Mouse (Mus musculus): ENCODE data around the gene Htra1.

Gene Htra1

DNA sequence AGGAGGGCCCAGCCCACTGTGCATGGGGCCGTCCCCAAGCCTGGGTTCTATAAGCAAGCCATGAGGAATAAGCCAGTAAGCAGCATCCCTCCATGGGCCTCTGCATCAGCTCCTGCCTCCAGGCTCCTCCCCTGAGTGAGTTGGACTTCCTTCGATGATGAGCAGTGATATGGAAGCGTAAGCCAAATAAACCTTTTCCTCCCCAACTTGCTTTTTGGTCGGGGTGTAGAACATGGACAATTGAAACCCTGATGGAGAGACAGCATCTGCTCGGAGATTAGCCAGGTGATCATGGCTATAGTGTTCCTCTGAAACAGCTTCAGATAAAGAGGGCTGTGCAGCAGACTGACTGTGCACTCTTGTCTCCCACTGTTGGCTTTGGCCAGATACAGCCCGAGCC is 32.0 kb downstream of the Htra1 start:
- no peak for DNase-seq

DNA sequence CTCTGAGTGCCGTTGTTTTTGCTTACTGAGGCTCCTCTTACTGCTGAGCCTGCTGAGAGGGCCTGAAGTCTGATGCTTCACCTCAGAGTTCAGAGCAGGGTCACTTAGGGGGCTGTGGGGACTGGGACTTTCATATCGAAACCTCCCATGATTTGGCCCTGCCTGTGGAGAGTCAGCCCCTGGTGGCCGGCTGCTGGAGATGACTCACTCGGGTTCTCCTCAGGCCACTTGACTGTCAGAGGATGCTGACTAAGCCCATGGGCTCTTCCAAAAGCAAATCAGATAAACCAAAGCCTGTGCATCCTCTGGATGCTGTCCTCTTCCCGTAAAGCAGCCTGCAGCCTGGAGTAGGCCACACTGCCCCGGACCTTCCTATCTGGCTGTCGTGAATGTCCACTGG is 32.6 kb downstream of the Htra1 start:
- no peak for DNase-seq

DNA sequence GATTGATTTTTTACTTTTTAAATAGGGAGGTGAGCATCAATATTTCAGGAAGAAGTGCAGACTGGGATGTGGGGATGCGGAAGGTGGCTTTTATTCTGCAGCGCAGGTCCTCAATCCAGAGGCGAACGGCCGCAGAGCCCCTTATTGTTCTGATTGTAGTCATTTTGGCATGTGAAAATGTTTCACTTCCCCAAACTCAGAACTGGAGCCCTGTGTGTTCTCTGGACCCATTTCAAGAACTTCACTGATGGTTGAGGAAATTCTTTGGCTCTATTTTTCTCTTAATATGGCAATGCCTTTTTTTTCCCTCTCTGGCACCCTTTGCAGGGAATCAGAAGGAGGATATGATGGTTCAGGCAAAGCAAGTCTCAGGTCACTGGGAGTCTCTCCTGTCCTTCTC is 33.2 kb downstream of the Htra1 start:
- no peak for DNase-seq

DNA sequence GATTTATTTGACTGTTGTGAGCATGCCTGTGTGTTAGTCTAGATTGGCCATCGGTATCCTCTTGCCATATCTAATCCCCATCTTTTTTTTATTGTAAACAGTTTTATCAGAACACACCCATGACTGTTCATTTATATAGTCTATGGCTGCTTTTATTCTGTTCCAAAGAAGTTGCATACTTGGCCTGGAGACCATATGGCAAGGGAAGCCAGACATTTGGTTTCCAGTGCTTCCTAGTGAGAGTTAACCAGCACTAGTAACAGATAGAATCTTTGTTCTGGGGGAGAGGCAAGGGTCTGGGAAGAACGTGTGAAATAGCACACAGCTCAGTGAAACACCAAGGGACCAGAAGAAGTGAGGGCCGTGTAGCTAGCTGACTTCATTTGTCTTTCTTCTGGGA is 33.6 kb downstream of the Htra1 start:
- no peak for DNase-seq

DNA sequence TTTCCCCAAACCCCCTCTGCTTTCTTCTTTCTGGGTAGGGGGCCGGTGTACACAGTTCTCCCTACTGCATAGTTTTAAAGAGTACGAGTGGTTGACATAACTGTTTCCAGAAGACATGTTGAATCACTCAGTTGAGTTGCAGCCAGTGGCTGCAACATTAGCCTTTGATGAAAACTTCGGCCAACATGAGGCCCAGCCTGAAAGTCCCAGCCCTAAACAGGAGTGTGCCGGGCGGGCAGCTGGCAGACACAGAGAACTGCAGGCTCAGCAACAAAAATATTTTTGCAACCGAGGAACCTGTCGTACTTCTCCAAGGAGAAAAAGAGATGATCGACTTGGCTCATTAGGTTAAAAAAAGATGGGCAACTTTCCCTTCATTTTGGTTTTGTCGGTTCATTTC is 36.9 kb downstream of the Htra1 start:
- no peak for DNase-seq

DNA sequence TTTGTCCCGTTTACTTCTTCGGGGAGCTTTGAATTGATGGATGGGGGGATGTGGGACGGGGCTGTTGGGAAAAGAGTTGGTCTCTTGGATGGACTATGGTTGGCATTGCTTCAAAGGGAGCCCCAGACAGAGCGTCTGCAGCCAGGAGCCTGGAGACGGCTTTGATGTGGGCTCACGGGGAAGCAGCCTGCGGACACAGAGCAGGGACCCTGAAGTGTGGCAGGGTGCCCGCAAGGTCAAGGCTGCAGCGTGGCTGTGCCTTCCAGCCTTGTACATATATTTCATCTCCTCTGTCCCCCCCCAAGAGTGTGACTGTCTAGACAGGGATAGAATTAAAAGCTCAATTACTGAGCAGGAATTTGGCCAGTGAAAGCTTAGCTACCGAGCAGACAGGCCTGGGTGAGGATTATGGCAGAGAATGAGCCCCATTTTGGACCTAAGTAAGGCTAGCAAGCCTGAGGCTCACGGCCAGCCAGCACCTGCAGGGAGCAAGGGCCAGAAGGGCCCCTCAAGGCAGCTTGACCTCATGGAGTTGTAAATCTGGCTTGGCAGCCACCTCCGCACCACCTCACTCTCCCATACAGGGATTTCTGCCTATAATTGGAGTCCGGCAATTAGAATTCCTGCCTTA is 40.5 kb downstream of the Htra1 start:
- DNase-seq: no peak

DNA sequence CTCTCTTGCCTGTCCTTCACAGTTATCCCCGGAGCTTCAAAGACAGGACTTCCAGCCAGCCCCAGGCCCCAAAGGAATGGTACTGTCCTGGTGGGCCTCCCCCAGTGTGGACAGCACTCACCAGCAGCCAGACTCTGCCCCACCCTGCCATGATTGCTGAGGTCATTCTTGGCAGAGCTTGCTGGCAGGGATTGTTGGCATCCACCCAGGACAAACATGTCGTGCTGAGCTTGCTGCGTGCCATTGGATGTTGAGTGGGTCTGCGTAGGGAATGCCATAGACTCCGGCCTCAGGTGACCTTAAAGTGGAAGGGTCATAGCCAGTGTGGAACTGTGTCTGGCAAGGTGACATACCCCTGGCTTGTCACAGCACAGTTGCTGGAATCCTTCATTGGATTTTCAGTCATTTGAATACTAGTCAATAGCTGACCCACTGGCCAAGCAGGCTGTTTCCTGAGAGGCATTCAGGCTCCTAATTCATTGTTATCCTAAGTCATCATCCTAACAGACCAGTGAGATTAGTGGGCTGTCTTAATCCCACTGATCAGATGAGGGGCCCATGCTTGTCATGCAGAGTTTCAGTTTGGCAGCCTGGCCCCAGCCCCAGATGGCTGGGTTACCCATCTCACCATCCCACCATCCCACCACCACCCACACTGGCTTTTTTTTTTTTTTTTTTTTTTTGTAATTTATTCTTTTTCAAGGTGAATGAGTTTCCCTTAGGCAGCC is 42.0 kb downstream of the Htra1 start:
- no peak for DNase-seq

DNA sequence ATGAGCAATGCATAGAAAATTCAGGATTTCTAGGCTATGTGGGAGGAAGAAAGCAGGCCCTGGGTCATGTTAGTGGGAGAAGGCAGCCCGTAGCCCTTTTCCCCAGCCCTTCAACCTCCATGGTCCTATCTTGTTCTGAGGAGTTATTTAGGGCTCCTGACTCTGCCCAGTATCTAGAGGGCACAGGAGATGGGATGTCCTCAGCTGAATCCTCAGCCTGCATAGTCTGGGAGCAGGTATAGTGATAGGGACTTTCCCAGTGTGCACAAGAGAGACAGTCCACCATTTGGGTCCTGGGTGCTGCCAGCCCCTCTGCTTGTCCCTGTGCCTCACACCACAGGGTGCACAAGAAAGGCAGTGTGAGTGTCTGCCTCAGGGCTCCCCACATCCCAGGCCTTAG is 42.6 kb downstream of the Htra1 start:
- no peak for DNase-seq

DNA sequence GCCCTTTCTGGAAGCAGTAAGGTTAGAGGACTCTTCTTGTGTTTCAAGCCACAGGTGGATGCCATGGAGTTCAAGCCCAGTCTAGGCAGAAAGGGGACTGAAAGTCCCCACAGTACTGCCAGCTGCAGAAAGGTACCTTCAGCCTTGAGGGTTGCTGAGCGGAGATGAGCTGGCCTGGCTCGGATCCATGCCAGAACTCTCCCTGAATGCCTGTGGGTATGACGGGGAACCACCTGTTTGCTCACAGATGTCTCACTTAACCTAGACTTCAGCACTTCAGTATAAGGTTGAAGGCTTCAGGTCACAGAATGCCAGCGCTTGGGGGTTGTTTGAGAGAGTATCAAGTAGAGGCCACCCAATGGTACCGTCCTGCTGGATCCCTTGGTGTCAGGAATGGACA is 44.2 kb downstream of the Htra1 start:
- no peak for DNase-seq

DNA sequence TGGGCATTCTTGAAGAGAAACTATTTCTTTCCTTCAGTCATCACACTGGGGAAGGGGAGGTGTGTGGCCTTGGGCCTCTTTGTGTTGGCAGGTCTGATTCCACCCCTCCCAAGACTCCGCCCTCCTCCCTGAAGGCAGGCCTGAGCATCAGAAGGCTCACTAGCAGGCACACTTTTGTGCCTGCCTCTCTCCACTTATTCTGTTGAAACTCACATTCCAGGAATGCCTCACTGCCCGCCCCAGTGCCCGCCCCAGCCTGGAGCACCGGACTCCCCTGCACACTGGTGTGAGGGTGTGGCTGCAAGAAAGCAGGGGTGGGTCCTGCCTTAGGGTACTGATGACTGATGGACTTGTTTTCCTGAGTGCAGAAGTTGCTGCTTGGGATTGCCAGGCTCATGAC is 46.5 kb downstream of the Htra1 start:
- DNase-seq: peak; percentile 27 to 48

DNA sequence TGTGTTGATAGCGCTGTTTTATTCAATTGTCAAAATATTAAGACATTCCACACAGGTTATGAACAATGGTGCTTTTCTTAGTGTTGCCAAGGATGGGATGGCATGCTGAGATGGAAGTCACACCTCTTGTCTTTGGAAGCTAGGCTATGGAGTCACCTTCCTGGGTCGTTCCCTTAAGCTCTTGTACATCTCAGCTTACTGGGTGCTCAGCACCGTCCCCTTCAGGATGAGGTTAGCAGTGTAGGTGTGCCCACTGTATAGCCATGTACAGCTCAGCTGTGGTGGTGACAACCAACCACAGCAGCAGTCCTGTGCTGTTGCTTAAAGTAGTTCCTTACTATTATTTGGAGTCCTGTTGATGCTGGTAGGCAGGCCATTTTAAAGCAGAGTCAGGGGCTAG is 47.0 kb downstream of the Htra1 start:
- no peak for DNase-seq

DNA sequence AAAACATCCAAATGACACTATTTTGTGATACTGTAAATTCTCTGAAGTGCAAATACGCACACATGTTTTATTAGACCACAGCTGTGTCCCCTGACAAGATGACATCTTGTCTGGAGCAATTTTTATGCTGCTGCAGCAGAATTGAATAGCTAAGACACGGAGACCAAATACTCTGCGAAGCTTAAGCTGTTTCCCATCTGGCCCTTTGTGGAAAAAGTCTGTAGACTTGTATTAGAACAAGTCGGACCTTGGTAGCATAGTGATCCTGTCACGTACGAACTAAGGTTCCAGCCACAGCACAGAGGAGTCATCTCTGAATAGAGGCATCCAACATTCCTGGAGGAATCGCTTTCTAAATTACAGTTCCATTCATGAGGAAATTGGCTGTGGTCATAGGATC is 48.4 kb downstream of the Htra1 start:
- no peak for DNase-seq

DNA sequence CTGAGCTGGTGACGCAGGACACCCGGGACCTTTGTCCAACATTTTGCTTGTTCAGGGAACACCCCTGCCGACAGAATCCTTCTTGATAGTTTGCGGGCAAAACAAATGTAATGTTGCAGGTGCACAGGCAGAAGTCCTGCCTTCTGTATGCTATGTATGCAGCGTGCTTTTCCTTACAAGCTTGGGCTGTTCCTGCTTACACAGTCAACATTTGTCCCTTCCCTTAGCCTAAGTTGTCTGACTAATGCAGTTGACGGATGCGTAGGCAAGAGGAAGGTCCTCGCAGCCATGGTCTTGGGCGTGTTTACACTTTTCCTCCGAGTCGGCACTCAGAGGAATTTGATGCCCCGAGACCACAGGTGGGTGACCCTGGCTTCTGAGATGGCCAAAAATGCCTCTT is 49.3 kb downstream of the Htra1 start:
- no peak for DNase-seq

DNA sequence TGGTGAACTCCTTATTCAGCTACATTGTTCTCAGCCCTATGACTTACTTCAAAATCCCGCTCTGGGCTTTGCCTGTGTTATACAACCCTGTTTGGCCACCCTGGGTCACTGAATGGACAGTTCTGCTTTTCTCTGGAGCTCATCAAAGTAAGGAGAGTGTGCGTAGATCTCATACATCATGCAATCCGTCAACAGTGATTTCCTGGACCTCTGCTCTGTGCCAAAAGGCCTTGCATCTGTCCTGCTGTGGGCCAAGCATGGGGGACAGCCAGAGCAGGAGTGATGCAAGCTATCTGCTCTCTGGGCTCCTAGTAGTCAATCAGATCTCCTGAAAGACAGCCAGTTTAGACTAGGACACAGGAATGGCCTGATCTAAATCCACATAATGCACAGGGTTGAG is 49.8 kb downstream of the Htra1 start:
- no peak for DNase-seq

DNA sequence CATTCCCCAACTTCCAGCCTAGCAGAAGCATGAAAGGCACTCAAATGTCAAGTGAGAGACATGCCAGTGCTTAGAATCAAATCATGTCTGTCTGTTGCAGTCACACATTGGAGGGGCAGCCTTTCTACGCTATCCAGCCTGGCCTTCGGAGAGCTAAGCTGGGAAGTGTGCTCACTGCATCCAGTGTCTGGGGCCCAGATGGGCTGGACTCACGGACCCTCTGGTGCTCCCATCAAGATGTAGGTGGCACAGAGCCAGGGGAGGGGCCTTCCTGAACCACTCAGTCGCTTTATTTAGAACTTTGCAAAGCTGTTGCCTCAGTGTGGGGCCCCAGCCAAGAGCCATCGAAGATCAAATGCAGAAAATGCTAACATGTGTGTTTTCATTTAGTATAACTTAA is 52.2 kb downstream of the Htra1 start:
- no peak for DNase-seq

DNA sequence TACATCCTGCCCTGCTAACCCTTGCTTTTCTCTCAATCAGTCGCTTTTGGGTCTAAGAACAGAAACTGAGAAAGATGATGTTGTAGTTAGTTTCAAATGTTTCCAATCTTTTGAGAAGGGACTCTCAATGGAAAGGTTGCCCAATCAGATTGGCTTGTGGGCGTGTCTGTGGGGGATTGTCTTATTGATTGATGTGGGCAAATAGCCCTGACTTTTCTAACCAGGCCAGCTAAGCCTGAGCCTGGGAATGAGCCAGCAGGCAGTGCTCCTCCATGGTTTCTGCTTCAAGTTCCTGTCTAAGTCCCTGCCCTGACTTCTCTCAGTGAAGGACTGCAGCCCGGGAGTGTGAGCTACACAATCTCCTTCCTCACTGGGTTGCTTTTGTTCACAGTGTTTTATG is 53.5 kb downstream of the Htra1 start:
- DNase-seq: no peak

DNA sequence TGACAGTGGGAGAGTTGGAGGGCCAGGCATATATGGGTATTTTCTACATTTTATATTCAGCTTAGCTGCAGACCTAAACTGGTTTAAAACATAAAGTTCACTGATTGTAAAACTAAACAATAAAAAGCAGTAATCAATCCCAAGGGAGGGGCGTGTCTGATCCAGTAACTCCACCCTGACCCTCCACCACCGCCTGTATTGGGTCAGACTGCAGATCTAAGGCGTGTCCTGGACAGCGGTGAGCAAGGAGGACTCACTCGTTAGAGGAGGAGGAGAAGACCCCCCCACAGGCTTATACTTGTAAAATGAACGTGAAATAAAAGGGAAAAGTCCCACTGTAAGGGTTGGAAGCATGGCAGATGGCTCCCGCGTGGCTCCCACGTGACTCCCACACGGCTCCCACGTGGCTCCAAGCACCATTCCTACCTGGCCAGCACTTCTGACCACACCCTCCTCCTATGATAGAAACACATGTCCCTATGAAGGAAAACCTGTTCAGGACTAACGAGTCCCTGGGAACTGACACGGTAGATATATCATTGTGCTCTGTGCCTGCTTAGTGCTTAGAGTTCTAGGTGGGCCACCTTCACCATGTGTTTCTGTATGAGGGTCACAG is 55.4 kb downstream of the Htra1 start:
- no peak for DNase-seq

DNA sequence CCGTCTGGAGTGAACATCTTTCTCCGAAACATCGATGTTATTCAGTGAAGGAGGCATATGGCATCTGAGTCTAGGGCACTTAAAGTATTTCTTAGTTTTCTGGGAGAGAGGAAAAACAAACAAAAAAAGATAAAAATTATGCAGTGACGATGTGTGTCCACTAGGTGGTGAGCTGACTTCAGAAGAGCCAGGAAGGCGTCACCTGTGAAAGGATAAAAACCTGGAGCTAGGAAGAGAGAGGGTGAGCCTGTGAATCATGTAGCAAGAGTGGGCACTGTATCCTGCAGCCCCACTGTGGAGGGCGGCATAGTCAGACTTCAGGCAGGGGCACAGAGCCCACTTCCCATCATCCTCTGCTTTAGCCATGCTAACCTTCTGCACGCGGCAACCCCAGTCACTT is 58.0 kb downstream of the Htra1 start:
- no peak for DNase-seq

DNA sequence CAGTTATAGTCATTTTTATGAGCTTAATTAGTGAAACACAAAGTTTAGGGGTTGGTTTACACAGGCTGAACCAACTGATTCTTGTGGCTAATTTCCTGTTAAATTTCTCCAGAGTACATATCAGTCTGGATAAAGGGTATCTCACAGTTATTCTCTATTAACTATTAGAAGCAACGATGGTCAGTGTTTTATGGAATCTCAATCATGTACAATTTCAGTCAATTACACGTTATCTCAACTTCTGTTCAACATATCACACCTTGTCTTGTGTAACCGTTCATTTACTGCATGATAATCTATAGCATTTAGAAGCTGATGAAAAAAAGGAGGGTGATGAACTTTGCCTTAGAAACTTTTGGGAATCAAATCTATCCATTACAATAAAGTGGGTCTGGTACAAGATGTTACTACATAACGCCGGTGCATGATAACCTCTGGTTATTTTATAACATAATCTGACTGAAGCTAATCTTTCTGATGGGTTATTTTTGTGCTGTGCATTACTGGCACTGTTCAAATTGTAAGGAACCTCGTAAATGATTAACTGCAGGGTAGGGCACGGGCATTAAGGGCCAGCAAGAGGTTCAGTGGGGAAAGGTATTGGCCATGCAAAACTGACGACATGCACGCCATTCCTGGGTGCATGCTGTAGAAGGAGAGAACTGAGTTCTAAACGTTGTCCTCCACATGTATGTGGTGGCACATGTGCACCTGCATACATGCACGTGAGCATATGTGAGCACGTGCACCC is 66.2 kb downstream of the Htra1 start:
- no peak for DNase-seq

DNA sequence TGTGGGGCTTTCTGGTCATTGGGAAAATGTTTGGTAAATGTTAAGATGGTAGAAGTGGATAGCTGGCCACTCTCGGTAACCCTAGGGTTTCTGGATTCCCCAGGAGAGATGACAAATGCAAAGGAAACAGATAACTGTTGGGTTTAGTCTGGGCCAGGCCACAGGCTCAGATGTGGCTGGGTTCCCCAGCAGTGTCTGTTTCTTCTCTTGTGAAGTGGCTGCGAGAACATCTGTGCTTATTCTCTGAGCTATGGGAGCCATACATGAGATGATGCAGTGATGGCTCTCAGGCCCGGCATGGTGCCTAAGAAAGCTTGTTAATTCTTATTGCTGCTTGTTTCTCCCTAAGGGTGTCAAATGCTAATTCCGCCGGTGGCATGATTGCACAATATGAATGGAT is 68.2 kb downstream of the Htra1 start:
- peak; percentile 52 to 67 for DNase-seq

DNA sequence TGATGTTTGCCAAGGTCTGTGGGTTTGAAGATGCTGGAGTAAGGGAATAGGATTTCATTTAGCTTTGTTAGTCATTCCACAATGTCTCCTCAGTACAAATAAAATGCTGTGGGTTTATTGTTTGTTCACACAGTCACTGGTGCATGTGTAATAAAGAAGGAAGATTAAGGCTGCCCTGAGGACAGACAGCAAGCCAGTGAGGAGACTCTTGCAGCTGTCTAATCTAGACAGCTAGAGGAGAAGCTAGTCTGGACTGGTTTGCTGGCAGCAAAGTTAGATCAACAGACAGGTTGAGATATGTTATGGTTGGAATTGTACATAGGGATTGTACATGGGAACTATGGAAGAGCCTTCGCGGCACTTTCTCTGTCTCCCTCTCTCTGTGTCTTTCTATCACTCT is 71.3 kb downstream of the Htra1 start:
- DNase-seq: no peak

DNA sequence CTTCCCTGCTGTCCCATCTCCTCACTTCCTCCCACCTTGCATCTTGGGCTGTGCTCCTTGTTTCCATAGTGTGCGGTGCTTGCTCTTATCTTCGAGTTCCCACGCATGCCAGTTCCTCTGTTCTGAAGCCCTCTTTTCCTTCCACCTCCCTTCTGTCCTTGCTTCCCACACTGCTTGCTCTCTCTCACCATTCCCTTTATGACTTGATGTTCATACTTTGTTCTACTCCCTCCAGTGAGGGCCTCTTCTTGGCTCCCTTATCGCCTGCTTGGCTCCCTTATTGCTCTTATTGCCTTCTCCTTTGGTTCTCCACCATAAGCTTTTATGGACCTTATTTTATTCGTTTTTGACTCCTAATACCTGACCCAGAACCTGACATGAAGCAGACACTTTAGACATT is 73.3 kb downstream of the Htra1 start:
- DNase-seq: no peak

DNA sequence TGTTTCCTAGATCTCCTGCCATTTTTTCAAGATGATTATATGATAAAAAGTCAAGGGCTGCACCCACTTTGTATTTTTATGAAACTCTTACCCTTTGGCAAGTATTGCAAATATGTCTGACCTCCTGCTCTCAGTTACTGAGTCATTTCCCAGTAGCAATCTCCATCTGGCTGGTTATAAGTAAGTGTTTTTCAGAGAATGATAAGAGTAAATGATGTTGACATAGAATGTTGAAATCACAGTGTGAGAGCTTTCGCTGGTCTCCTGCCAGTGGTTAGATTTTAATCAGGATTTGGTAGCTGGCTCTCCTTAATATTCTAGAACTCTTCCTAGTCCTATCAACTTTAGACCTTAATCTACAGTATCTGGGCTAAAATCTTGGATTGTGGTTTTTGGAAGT is 76.0 kb downstream of the Htra1 start:
- no peak for DNase-seq

DNA sequence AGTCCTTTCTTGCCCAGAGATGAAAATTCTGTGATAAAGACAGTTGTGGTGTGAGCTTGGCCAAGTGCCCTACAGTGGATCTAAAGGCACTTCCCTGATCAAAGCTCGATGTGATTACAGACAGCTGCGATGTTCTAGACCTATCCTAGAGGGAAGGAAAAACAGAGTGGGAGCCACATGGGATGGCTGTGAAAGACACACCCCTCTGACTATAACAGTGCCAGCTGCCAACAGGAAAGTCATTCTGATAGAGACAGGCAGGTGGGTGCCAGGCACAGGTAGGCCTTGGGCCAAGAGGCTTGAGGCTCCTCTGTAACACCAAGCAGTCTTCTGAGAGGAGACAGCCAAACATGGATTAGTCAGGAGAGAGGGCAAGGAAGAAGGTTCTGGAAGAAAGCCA is 83.3 kb downstream of the Htra1 start:
- DNase-seq: no peak

Measured in thymus, postnatal 36 days (tissue).